Mouse (Mus musculus): ENCODE measurements around the gene Cpxm2.
A peak's percentile ranks its signal among the peaks of the same experiment; 100 is the strongest.

The Cpxm2 gene

GRCm38 (mm10) chr7:132015193-132015592, 139.3 kb downstream of the Cpxm2 start:
- DNase-seq = no peak

- DNase-seq = no peak
Observed at GRCm38 (mm10) chr7:132013970-132014369, 140.6 kb downstream of the Cpxm2 start.

GRCm38 (mm10) chr7:132012969-132013679, 141.4 kb downstream of the Cpxm2 start:
- DNase-seq = peak; percentile 64

GRCm38 (mm10) chr7:132009002-132009401, 145.5 kb downstream of the Cpxm2 start:
- no peak for DNase-seq

- DNase-seq = peak; percentile 21
Observed at GRCm38 (mm10) chr7:132005996-132006696, 148.4 kb downstream of the Cpxm2 start.

- no peak for DNase-seq
Observed at GRCm38 (mm10) chr7:131992873-131993272, 161.7 kb downstream of the Cpxm2 start.

- DNase-seq = no peak
Observed at GRCm38 (mm10) chr7:131992226-131992625, 162.3 kb downstream of the Cpxm2 start.

GRCm38 (mm10) chr7:131989056-131989455, 165.5 kb downstream of the Cpxm2 start:
- DNase-seq = no peak

Measured in retina, postnatal 1 day (tissue).